Mouse (Mus musculus) forebrain, embryonic 16.5 days (tissue): Measurements from ENCODE around the gene Nr1h2. TPM values are rescaled to one million over a fixed set of nuclear protein-coding genes. Genes with fewer than 3 reads are reported as not detected.

Source experiments
- ATAC-seq: fragments of 200-750 bp; cut with Nextera tagmentation; 2 replicates; pipeline ENCODE4 v1.8.0; 2017; ENCODE audit warnings: mild to moderate bottlenecking, moderate library complexity
- H3K27ac ChIP-seq: fragments of 300-500 bp; sonication (generic); 2 replicates; pipeline ENCODE4 v1.5.1; 2014; ENCODE audit warnings: low read length, control low read depth
- H3K27me3 ChIP-seq: fragments of 300-500 bp; sonication (generic); replicated peaks from 2 replicates; pipeline ENCODE4 v1.6.1; 2014; ENCODE audit warnings: low read length; ENCODE audit not compliant: control insufficient read depth, insufficient read depth
- H3K36me3 ChIP-seq: fragments of 300-500 bp; sonication (generic); 2 replicates; pipeline ENCODE4 v1.6.1; 2014; ENCODE audit not compliant: control insufficient read depth, insufficient read depth
- H3K4me1 ChIP-seq: fragments of 300-500 bp; sonication (generic); replicated peaks from 2 replicates; pipeline ENCODE4 v1.6.1; 2014; ENCODE audit warnings: low read length; ENCODE audit not compliant: control insufficient read depth, insufficient read depth
- H3K4me2 ChIP-seq: fragments of 300-500 bp; sonication (generic); 2 replicates; pipeline ENCODE4 v1.6.1; 2014; ENCODE audit warnings: mild to moderate bottlenecking, low read length, control low read depth
- H3K4me3 ChIP-seq: fragments of 300-500 bp; sonication (generic); replicated peaks from 2 replicates; pipeline ENCODE4 v1.5.1; 2014; ENCODE audit warnings: mild to moderate bottlenecking, low read length, control low read depth
- H3K9ac ChIP-seq: fragments of 300-500 bp; sonication (generic); replicated peaks from 2 replicates; pipeline ENCODE4 v1.6.1; 2014; ENCODE audit warnings: low read depth, low read length, control low read depth
- H3K9me3 ChIP-seq: fragments of 300-500 bp; sonication (generic); 2 replicates; pipeline ENCODE4 v1.6.1; 2016; ENCODE audit warnings: low read length; ENCODE audit not compliant: control insufficient read depth
- WGBS: fragments of 180-500 bp; shearing (Covaris S2); extraction: QIAGEN DNeasy Blood & Tissue Kit; methylation state at CpG from one replicate; pipeline ENCODE4 v1.1.7; 2014; 5-methylcytosine and 5-hydroxymethylcytosine counted together
- polyA plus RNA-seq: library from polyadenylated mRNA; unstranded; fragments of >200 nt; fragmentation: Nextera tagmentation; extraction: Ambion mirVana; gene quantifications from 2 replicates; pipeline ENCODE4 v1.2.1, GENCODE M21; 2015

Gene Nr1h2
- polyA plus RNA-seq, 1 experiment from 2014 or later = 69.8 TPM

DNA sequence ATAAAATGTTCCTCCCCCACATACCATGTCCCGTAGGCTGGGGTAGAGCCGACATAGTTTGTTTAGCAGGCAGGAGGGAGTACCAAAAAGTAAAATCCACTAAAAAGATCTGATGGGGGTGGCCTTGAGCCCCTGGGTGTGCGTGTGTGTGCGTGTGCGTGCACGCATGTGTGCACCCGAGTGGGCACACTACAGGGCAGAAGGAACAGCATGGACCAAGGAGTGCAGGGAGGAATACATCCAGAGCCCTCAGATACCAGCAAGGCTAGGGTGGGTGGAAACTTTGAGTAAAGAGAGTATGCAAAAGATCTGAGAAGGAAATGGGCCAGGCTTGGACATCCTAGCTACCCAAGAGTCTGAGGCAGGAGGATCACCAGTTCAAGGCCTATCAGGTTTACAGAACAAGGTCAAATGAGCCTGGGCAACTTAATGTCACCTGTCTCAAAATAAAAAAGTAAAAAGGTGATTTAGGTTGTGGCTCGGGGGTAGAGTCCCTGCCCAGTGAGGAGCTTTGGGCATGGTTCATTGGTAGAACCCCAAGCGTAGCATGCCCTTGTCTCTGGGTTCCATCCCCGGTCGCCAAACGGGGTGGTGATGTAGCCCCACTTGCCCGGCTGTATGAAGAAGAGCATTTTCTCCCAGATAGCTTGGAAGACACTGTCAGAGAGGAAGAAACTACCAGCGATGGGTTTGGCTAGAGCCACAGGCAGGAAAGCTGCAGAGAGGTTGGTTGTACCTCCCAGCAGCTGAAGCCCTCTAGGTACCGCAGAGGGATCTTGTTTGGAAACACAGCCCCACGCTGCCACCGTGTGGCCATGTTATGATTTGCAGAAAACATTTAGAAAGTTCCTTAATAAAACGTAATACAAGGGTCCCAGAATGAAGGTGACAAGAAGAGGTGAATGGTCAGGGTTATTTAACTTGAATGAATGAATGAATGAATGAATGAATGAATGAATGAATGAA is 7.0 kb upstream of the Nr1h2 start:
- no peaks in the 10 kb centered on the region for H3K4me1 ChIP-seq
- no peak overlapping the region for H3K4me3 ChIP-seq
- 51% methylated on average over 18 of the region's 18 CpGs for WGBS
- no peaks in the 10 kb centered on the region for H3K36me3 ChIP-seq
- H3K9me3 ChIP-seq = no peaks in the 10 kb centered on the region
- ATAC-seq = peak; percentile 74
- no peak overlapping the region for H3K4me2 ChIP-seq
- no peak overlapping the region for H3K9ac ChIP-seq
- no peak overlapping the region for H3K27ac ChIP-seq
- peaks cover 2% of the 10 kb centered on the region; the same call in 1 of the 2 replicates for H3K27me3 ChIP-seq

DNA sequence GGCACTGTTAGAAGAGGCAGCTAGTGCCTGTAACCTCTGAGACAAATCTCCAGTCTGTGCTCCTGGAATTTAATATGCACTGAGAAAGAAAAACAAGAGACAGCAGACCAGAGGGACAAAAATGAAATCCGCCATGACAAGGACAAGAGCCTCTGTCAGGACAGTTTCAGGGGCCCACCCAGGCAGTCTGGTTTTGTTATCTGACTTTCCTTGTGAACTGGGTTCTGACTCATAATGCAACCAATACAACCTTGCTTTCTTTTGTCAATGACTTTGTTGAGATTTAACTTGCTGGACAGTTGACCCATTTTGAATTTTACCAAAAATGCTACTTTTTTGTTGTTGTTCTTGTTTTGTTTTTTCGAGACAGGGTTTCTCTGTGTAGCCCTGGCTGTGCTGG is 3.9 kb upstream of the Nr1h2 start:
- 74% methylated on average over 2 of the region's 2 CpGs for WGBS
- Histone ChIP-seq H3K27me3 (peaks cover 3% of the 10 kb centered on the region; the same call in 1 of the 2 replicates), H3K9ac (no peak overlapping the region), H3K36me3 (no peaks in the 10 kb centered on the region), H3K4me1 (peaks cover 12% of the 10 kb centered on the region), H3K9me3 (no peaks in the 10 kb centered on the region), H3K4me3 (no peak overlapping the region), H3K27ac (no peak overlapping the region), H3K4me2 (no peak overlapping the region)
- no peak for ATAC-seq

GRCm38 (mm10) chr7:44553196-44553764 is 471 bp downstream of the Nr1h2 start:
- H3K27me3 ChIP-seq = peaks cover 3% of the 10 kb centered on the region; the same call in 1 of the 2 replicates
- peak overlapping the region; percentile 69 for H3K4me3 ChIP-seq
- peak overlapping the region; percentile 68 for H3K4me2 ChIP-seq
- peak overlapping the region; percentile 24 for H3K9ac ChIP-seq
- peak overlapping the region; percentile 73 for H3K27ac ChIP-seq
- H3K36me3 ChIP-seq = peaks cover 10% of the 10 kb centered on the region
- peak; percentile 54 for ATAC-seq
- H3K9me3 ChIP-seq = no peaks in the 10 kb centered on the region
- WGBS = under 1% methylated on average over 31 of the region's 32 CpGs
- H3K4me1 ChIP-seq = peaks cover 16% of the 10 kb centered on the region

- Histone ChIP-seq H3K27me3 (peaks cover 3% of the 10 kb centered on the region; the same call in 1 of the 2 replicates), H3K4me3 (no peak overlapping the region), H3K9ac (no peak overlapping the region), H3K9me3 (no peaks in the 10 kb centered on the region), H3K4me1 (peaks cover 25% of the 10 kb centered on the region), H3K27ac (no peak overlapping the region), H3K4me2 (peak overlapping the region; percentile 68), H3K36me3 (peaks cover 10% of the 10 kb centered on the region)
- WGBS = 87% methylated on average over 31 of the region's 31 CpGs
- ATAC-seq = no peak
Measured at GRCm38 (mm10) chr7:44552141-44552908, 1.4 kb downstream of the Nr1h2 start.

DNA sequence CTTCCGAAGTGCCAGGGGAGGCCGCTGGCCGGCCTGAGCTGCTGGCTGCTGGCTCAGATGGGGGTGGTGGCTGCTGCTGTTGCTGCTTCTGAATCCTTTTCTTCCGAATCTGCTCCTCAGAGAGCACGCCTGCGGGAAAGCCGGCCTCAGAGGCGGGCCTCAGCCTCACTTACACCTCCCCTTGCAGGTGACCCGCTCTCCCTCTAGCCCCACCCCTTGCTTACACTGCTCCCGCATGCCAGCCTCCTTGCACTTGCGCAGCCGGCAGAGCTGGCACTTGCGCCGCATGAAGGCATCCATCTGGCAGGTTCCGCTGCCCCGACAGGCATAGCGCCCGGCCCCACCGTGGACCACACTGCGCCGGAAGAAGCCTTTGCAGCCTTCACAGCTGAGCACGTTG is 2.0 kb downstream of the Nr1h2 start:
- WGBS = 76% methylated on average over 22 of the region's 22 CpGs
- peaks cover 27% of the 10 kb centered on the region for H3K4me1 ChIP-seq
- peaks cover 10% of the 10 kb centered on the region for H3K36me3 ChIP-seq
- H3K9me3 ChIP-seq = no peaks in the 10 kb centered on the region
- no peak overlapping the region for H3K4me3 ChIP-seq
- ATAC-seq = no peak
- no peak overlapping the region for H3K27ac ChIP-seq
- no peak overlapping the region for H3K9ac ChIP-seq
- no peak overlapping the region for H3K4me2 ChIP-seq
- H3K27me3 ChIP-seq = peaks cover 3% of the 10 kb centered on the region; the same call in 1 of the 2 replicates

GRCm38 (mm10) chr7:44551301-44551700 is 2.5 kb downstream of the Nr1h2 start:
- no peak for ATAC-seq
- no peak overlapping the region for H3K4me3 ChIP-seq
- WGBS = 94% methylated on average over 21 of the region's 21 CpGs

GRCm38 (mm10) chr7:44550409-44550678 is 3.4 kb downstream of the Nr1h2 start:
- peaks cover 10% of the 10 kb centered on the region for H3K36me3 ChIP-seq
- H3K4me2 ChIP-seq = no peak overlapping the region
- no peak overlapping the region for H3K4me3 ChIP-seq
- no peaks in the 10 kb centered on the region for H3K27me3 ChIP-seq
- H3K4me1 ChIP-seq = peaks cover 27% of the 10 kb centered on the region
- ATAC-seq = no peak
- no peaks in the 10 kb centered on the region for H3K9me3 ChIP-seq
- H3K9ac ChIP-seq = no peak overlapping the region
- WGBS = 98% methylated on average over 12 of the region's 12 CpGs
- no peak overlapping the region for H3K27ac ChIP-seq

More at GRCm38 (mm10) chr7:44551301-44551700, 2.5 kb downstream of the Nr1h2 start:
- Histone ChIP-seq H3K4me2 (no peak overlapping the region), H3K4me1 (peaks cover 27% of the 10 kb centered on the region), H3K9me3 (no peaks in the 10 kb centered on the region), H3K27me3 (peaks cover 3% of the 10 kb centered on the region; the same call in 1 of the 2 replicates), H3K27ac (no peak overlapping the region), H3K9ac (no peak overlapping the region), H3K36me3 (peaks cover 10% of the 10 kb centered on the region)

DNA sequence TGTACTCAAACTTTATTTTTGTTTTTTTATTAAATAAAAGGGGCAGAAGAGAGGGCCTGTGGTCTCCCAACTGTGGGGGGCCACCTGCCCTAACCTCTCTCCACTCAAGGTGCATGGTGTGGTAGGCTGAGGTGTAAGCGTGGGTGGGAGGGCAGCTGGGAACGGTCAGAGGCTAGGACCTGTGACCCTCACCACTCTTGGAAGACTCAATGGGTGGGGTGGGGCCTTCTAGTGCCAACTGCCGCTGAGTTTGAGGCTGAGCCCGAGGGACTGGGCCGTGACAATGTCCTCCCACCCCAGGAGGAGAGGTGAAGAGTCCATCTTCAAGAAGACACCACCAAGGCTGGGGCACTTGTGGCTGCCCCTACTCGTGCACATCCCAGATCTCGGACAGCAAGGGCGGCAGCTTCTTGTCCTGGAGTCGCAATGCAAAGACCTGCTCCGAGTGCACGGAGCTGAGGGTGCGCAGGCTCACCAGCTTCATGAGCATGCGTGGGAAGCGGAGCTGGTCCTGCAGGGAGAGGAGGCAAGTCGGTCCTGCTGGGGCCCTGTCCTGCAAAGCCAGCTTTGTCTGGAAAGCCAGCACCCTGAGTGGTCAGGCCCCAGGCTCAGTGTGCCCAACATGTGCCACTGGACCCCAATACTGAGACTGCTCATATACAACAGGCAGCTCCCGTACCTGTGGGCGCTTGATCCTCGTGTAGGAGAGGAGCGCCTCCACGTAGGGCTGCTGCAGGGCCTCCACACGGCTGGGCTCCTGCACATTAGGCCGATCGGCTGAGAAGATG is 3.9 kb downstream of the Nr1h2 start:
- Histone ChIP-seq H3K27me3 (no peaks in the 10 kb centered on the region), H3K9ac (no peak overlapping the region), H3K4me1 (peaks cover 27% of the 10 kb centered on the region), H3K4me3 (no peak overlapping the region), H3K36me3 (peaks cover 10% of the 10 kb centered on the region), H3K4me2 (no peak overlapping the region), H3K9me3 (no peaks in the 10 kb centered on the region), H3K27ac (no peak overlapping the region)
- WGBS = 96% methylated on average over 23 of the region's 23 CpGs
- ATAC-seq = no peak
